Mouse (Mus musculus): ENCODE data around the gene Nup210. TPM values are rescaled to one million over a fixed set of nuclear protein-coding genes. Genes with fewer than 3 reads are reported as not detected.

The Nup210 gene
- polyA plus RNA-seq, 1 experiment: 176 TPM

- peak; percentile 23 to 51 for DNase-seq (ENCODE audit: low read depth in 1 of 2, low spot score in 2 of 2)
- H3K36me3 ChIP-seq (ENCODE audit: control insufficient read depth, insufficient read depth, low read length): no peaks in the 10 kb centered on the region
- H3K4me3 ChIP-seq (ENCODE audit: extremely low read depth, insufficient read depth, insufficient read length): peak within 1 kb of the TSS; percentile 52; the same call in 1 of the 2 replicates
- peaks cover 15% of the 10 kb centered on the region for H3K27me3 ChIP-seq (ENCODE audit: control insufficient read depth, insufficient read depth, low read length)
- TF ChIP-seq POLR2A (IDR thresholded peaks at IDR 0.05; ENCODE audit: low read depth, low read length) (no peak), CTCF (IDR thresholded peaks at IDR 0.05; ENCODE audit: extremely low read depth, insufficient read depth, insufficient read length, insufficient replicate concordance) (no peak)
- peaks cover 9% of the 10 kb centered on the region for H3K4me1 ChIP-seq (ENCODE audit: control insufficient read depth, insufficient read depth, insufficient read length)
- H3K27ac ChIP-seq (ENCODE audit: insufficient read depth, low read length): no peak within 1 kb of the TSS
- 6% methylated on average over 39 of the region's 39 CpGs for WGBS
Observed at GRCm38 (mm10) chr6:90988648-90989317, 127.8 kb downstream of the Nup210 start, which contains the start of gene Iqsec1. Gene Iqsec1 (minus strand): TSS chr6:90988685.

GRCm38 (mm10) chr6:90988299-90988625 is 128.4 kb downstream of the Nup210 start:
- DNase-seq (ENCODE audit: low read depth in 1 of 2, low spot score in 2 of 2): no peak
- TF ChIP-seq POLR2A (IDR thresholded peaks at IDR 0.05; ENCODE audit: low read depth, low read length): no peak
- TF ChIP-seq CTCF (IDR thresholded peaks at IDR 0.05; ENCODE audit: extremely low read depth, insufficient read depth, insufficient read length, insufficient replicate concordance): no peak
- H3K27me3 ChIP-seq (ENCODE audit: control insufficient read depth, insufficient read depth, low read length): peaks cover 15% of the 10 kb centered on the region
- under 1% methylated on average over 59 of the region's 59 CpGs for WGBS
- no peaks in the 10 kb centered on the region for H3K36me3 ChIP-seq (ENCODE audit: control insufficient read depth, insufficient read depth, low read length)
- no peak overlapping the region for H3K27ac ChIP-seq (ENCODE audit: insufficient read depth, low read length)
- peak overlapping the region; percentile 52; the same call in 1 of the 2 replicates for H3K4me3 ChIP-seq (ENCODE audit: extremely low read depth, insufficient read depth, insufficient read length)
- H3K4me1 ChIP-seq (ENCODE audit: control insufficient read depth, insufficient read depth, insufficient read length): peaks cover 9% of the 10 kb centered on the region

DNA sequence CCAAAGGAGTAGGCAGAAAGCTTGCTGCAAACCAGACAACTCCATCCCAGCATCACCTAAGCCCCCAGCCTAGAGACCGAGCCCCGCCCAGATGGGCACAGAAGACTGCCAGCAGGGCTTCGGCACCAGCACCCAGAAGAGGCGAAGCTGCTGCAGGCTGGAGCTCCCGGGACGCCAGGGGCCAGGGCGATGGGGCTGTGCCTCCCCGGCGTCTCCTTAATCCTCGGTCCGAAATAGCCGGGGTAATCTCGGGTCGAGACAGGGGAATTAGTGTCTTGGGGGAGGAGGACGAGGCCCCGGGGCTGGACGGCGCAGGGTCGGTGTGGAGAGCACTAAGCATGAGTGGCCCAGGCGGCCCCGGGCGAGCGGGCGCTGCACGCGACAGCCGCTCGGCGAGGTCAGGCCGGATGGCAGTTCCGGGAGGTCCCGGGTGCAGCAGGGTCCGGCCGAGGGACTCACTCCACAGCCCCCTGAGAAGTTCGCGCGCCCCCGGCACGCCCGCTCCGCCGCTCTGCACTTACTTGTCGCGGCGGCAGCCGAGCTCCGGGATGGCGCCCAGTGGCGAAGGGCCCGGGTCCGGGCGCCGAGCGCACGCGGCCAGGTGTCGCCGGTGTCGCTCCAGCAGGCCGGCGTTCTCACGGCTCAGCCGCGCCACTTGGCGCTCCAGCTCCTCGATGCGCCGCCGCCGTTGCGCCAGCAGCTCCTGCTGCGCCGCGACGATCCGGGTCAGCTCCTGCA is 128.9 kb downstream of the Nup210 start:
- Histone ChIP-seq H3K4me3 (ENCODE audit: extremely low read depth, insufficient read depth, insufficient read length) (peak overlapping the region; percentile 52; the same call in 1 of the 2 replicates), H3K4me1 (ENCODE audit: control insufficient read depth, insufficient read depth, insufficient read length) (peaks cover 9% of the 10 kb centered on the region), H3K27me3 (ENCODE audit: control insufficient read depth, insufficient read depth, low read length) (peaks cover 15% of the 10 kb centered on the region), H3K27ac (ENCODE audit: insufficient read depth, low read length) (no peak overlapping the region), H3K36me3 (ENCODE audit: control insufficient read depth, insufficient read depth, low read length) (no peaks in the 10 kb centered on the region)
- 2% methylated on average over 74 of the region's 76 CpGs for WGBS
- TF ChIP-seq CTCF (IDR thresholded peaks at IDR 0.05; ENCODE audit: extremely low read depth, insufficient read depth, insufficient read length, insufficient replicate concordance) (no peak), POLR2A (IDR thresholded peaks at IDR 0.05; ENCODE audit: low read depth, low read length) (no peak)
- no peak for DNase-seq (ENCODE audit: low read depth in 1 of 2, low spot score in 2 of 2)

- 49% methylated on average over 3 of the region's 3 CpGs for WGBS
- peaks cover 15% of the 10 kb centered on the region for H3K27me3 ChIP-seq (ENCODE audit: control insufficient read depth, insufficient read depth, low read length)
- DNase-seq (ENCODE audit: low read depth in 1 of 2, low spot score in 2 of 2): no peak
Observed at GRCm38 (mm10) chr6:90984101-90984500, 132.5 kb downstream of the Nup210 start.

GRCm38 (mm10) chr6:90974279-90974678 is 142.3 kb downstream of the Nup210 start:
- no peak overlapping the region for H3K27ac ChIP-seq (ENCODE audit: insufficient read depth, low read length)
- no peaks in the 10 kb centered on the region for H3K27me3 ChIP-seq (ENCODE audit: control insufficient read depth, insufficient read depth, low read length)
- H3K4me1 ChIP-seq (ENCODE audit: control insufficient read depth, insufficient read depth, insufficient read length): no peaks in the 10 kb centered on the region
- 79% methylated on average over 2 of the region's 2 CpGs for WGBS
- no peak for DNase-seq (ENCODE audit: low read depth in 1 of 2, low spot score in 2 of 2)
- TF ChIP-seq POLR2A (IDR thresholded peaks at IDR 0.05; ENCODE audit: low read depth, low read length): no peak
- TF ChIP-seq CTCF (IDR thresholded peaks at IDR 0.05; ENCODE audit: extremely low read depth, insufficient read depth, insufficient read length, insufficient replicate concordance): no peak
- H3K4me3 ChIP-seq (ENCODE audit: extremely low read depth, insufficient read depth, insufficient read length): no peak overlapping the region
- no peaks in the 10 kb centered on the region for H3K36me3 ChIP-seq (ENCODE audit: control insufficient read depth, insufficient read depth, low read length)

More at GRCm38 (mm10) chr6:90984101-90984500, 132.5 kb downstream of the Nup210 start:
- no peak overlapping the region for H3K4me3 ChIP-seq (ENCODE audit: extremely low read depth, insufficient read depth, insufficient read length)
- no peak for TF ChIP-seq POLR2A (IDR thresholded peaks at IDR 0.05; ENCODE audit: low read depth, low read length)
- no peak for TF ChIP-seq CTCF (IDR thresholded peaks at IDR 0.05; ENCODE audit: extremely low read depth, insufficient read depth, insufficient read length, insufficient replicate concordance)
- H3K36me3 ChIP-seq (ENCODE audit: control insufficient read depth, insufficient read depth, low read length): no peaks in the 10 kb centered on the region
- no peak overlapping the region for H3K27ac ChIP-seq (ENCODE audit: insufficient read depth, low read length)
- H3K4me1 ChIP-seq (ENCODE audit: control insufficient read depth, insufficient read depth, insufficient read length): peaks cover 9% of the 10 kb centered on the region

GRCm38 (mm10) chr6:90969341-90969871 is 147.2 kb downstream of the Nup210 start:
- H3K4me3 ChIP-seq (ENCODE audit: extremely low read depth, insufficient read depth, insufficient read length): no peak overlapping the region
- H3K27ac ChIP-seq (ENCODE audit: insufficient read depth, low read length): no peak overlapping the region
- no peaks in the 10 kb centered on the region for H3K4me1 ChIP-seq (ENCODE audit: control insufficient read depth, insufficient read depth, insufficient read length)
- no peak for DNase-seq (ENCODE audit: low read depth in 1 of 2, low spot score in 2 of 2)
- WGBS: 25% methylated on average over 2 of the region's 2 CpGs
- H3K36me3 ChIP-seq (ENCODE audit: control insufficient read depth, insufficient read depth, low read length): no peaks in the 10 kb centered on the region
- TF ChIP-seq CTCF (IDR thresholded peaks at IDR 0.05; ENCODE audit: extremely low read depth, insufficient read depth, insufficient read length, insufficient replicate concordance) (no peak), POLR2A (IDR thresholded peaks at IDR 0.05; ENCODE audit: low read depth, low read length) (no peak)
- H3K27me3 ChIP-seq (ENCODE audit: control insufficient read depth, insufficient read depth, low read length): no peaks in the 10 kb centered on the region

Other genes with a start within 250 kb of the Nup210 start
- gene Iqsec1, start 128.1 kb downstream of the Nup210 start, polyA plus RNA-seq (2012; rRNA removed): 230 and 427 TPM in 2 replicates
- 8.3 and 8.9 TPM in 2 replicates for gene Hdac11, start 39.8 kb upstream of the Nup210 start, polyA plus RNA-seq (2012; rRNA removed)
- 12.0 and 15.6 TPM in 2 replicates for gene Fbln2, start 95.6 kb upstream of the Nup210 start, polyA plus RNA-seq (2012; rRNA removed)